Mouse (Mus musculus): ENCODE measurements around the gene Gm20518. TPM values are rescaled to one million over a fixed set of nuclear protein-coding genes. Genes with fewer than 3 reads are reported as not detected.
A peak's percentile ranks its signal among the peaks of the same experiment; 100 is the strongest.

The Gm20518 gene
- total and polyA plus RNA-seq, 2 experiments from 2014 or later, result 0.07 to 0.76 TPM

GRCm38 (mm10) chr16:17858592-17858991 lies 32.9 kb downstream of the Gm20518 start:
- no peaks in the 10 kb centered on the region for H3K27me3 ChIP-seq (ENCODE audit: insufficient read depth, low read length)
- H3K4me3 ChIP-seq (ENCODE audit: low read depth, low read length), result no peak overlapping the region
- H3K4me2 ChIP-seq (ENCODE audit: low read depth), result no peak overlapping the region
- ATAC-seq, result peak; percentile 75
- no peaks in the 10 kb centered on the region for H3K4me1 ChIP-seq (ENCODE audit: insufficient read depth)
- peak; percentile 70 for TF ChIP-seq CTCF (IDR thresholded peaks at IDR 0.05; ENCODE audit: low read depth)
- H3K27ac ChIP-seq (ENCODE audit: low read depth, low read length), result no peak overlapping the region
- no peaks in the 10 kb centered on the region for H3K9me3 ChIP-seq (ENCODE audit: low read length)
- peaks cover 57% of the 10 kb centered on the region for H3K36me3 ChIP-seq (ENCODE audit: insufficient read depth)
- DNase-seq, result peak; percentile 38
- H3K9ac ChIP-seq, result no peak overlapping the region

GRCm38 (mm10) chr16:17857157-17857556 lies 34.3 kb downstream of the Gm20518 start:
- no peak overlapping the region for H3K4me2 ChIP-seq (ENCODE audit: low read depth)
- 93% methylated on average over 7 of the region's 7 CpGs for WGBS
- no peaks in the 10 kb centered on the region for H3K9me3 ChIP-seq (ENCODE audit: low read length)
- no peaks in the 10 kb centered on the region for H3K4me1 ChIP-seq (ENCODE audit: insufficient read depth)
- H3K9ac ChIP-seq, result no peak overlapping the region
- H3K36me3 ChIP-seq (ENCODE audit: insufficient read depth), result peaks cover 61% of the 10 kb centered on the region
- no peak for TF ChIP-seq CTCF (IDR thresholded peaks at IDR 0.05; ENCODE audit: low read depth)
- H3K27ac ChIP-seq (ENCODE audit: low read depth, low read length), result no peak overlapping the region
- DNase-seq (no peak), ATAC-seq (no peak)
- H3K4me3 ChIP-seq (ENCODE audit: low read depth, low read length), result no peak overlapping the region
- no peaks in the 10 kb centered on the region for H3K27me3 ChIP-seq (ENCODE audit: insufficient read depth, low read length)

- Histone ChIP-seq H3K27ac (ENCODE audit: low read depth, low read length) (no peak overlapping the region), H3K27me3 (ENCODE audit: insufficient read depth, low read length) (no peaks in the 10 kb centered on the region), H3K36me3 (ENCODE audit: insufficient read depth) (peaks cover 74% of the 10 kb centered on the region), H3K9ac (no peak overlapping the region), H3K4me1 (ENCODE audit: insufficient read depth) (no peaks in the 10 kb centered on the region), H3K4me2 (ENCODE audit: low read depth) (no peak overlapping the region), H3K9me3 (ENCODE audit: low read length) (no peaks in the 10 kb centered on the region), H3K4me3 (ENCODE audit: low read depth, low read length) (no peak overlapping the region)
- ATAC-seq (no peak), DNase-seq (no peak)
- TF ChIP-seq CTCF (IDR thresholded peaks at IDR 0.05; ENCODE audit: low read depth), result no peak
- 93% methylated on average over 2 of the region's 2 CpGs for WGBS
Measured at GRCm38 (mm10) chr16:17853263-17853662, 38.2 kb downstream of the Gm20518 start.

- no peak overlapping the region for H3K9ac ChIP-seq
- peaks cover 69% of the 10 kb centered on the region for H3K36me3 ChIP-seq (ENCODE audit: insufficient read depth)
- no peak for ATAC-seq
Measured at GRCm38 (mm10) chr16:17851860-17852259, 39.6 kb downstream of the Gm20518 start.

GRCm38 (mm10) chr16:17851331-17851730 lies 40.1 kb downstream of the Gm20518 start:
- no peaks in the 10 kb centered on the region for H3K27me3 ChIP-seq (ENCODE audit: insufficient read depth, low read length)
- no peak overlapping the region for H3K9ac ChIP-seq
- ATAC-seq (no peak), DNase-seq (no peak)
- H3K27ac ChIP-seq (ENCODE audit: low read depth, low read length), result no peak overlapping the region
- no peaks in the 10 kb centered on the region for H3K4me1 ChIP-seq (ENCODE audit: insufficient read depth)
- H3K9me3 ChIP-seq (ENCODE audit: low read length), result no peaks in the 10 kb centered on the region
- TF ChIP-seq CTCF (IDR thresholded peaks at IDR 0.05; ENCODE audit: low read depth), result no peak
- H3K4me3 ChIP-seq (ENCODE audit: low read depth, low read length), result no peak overlapping the region
- 96% methylated on average over 5 of the region's 5 CpGs for WGBS
- peaks cover 69% of the 10 kb centered on the region for H3K36me3 ChIP-seq (ENCODE audit: insufficient read depth)
- no peak overlapping the region for H3K4me2 ChIP-seq (ENCODE audit: low read depth)

More at GRCm38 (mm10) chr16:17851860-17852259, 39.6 kb downstream of the Gm20518 start:
- Histone ChIP-seq H3K27me3 (ENCODE audit: insufficient read depth, low read length) (no peaks in the 10 kb centered on the region), H3K27ac (ENCODE audit: low read depth, low read length) (no peak overlapping the region), H3K9me3 (ENCODE audit: low read length) (no peaks in the 10 kb centered on the region), H3K4me1 (ENCODE audit: insufficient read depth) (no peaks in the 10 kb centered on the region), H3K4me3 (ENCODE audit: low read depth, low read length) (no peak overlapping the region), H3K4me2 (ENCODE audit: low read depth) (no peak overlapping the region)
- WGBS, result 95% methylated on average over 1 of the region's 1 CpGs
- DNase-seq, result no peak
- TF ChIP-seq CTCF (IDR thresholded peaks at IDR 0.05; ENCODE audit: low read depth), result no peak

GRCm38 (mm10) chr16:17849486-17849885 lies 42.0 kb downstream of the Gm20518 start:
- Histone ChIP-seq H3K9ac (no peak overlapping the region), H3K36me3 (ENCODE audit: insufficient read depth) (peaks cover 74% of the 10 kb centered on the region), H3K4me2 (ENCODE audit: low read depth) (no peak overlapping the region), H3K27me3 (ENCODE audit: insufficient read depth, low read length) (no peaks in the 10 kb centered on the region), H3K4me1 (ENCODE audit: insufficient read depth) (no peaks in the 10 kb centered on the region), H3K27ac (ENCODE audit: low read depth, low read length) (no peak overlapping the region), H3K9me3 (ENCODE audit: low read length) (no peaks in the 10 kb centered on the region), H3K4me3 (ENCODE audit: low read depth, low read length) (no peak overlapping the region)
- WGBS, result 94% methylated on average over 6 of the region's 6 CpGs
- no peak for TF ChIP-seq CTCF (IDR thresholded peaks at IDR 0.05; ENCODE audit: low read depth)
- no peak for ATAC-seq
- no peak for DNase-seq

- Histone ChIP-seq H3K4me2 (ENCODE audit: low read depth) (no peak overlapping the region), H3K27me3 (ENCODE audit: insufficient read depth, low read length) (no peaks in the 10 kb centered on the region), H3K4me3 (ENCODE audit: low read depth, low read length) (no peak overlapping the region), H3K36me3 (ENCODE audit: insufficient read depth) (peaks cover 74% of the 10 kb centered on the region), H3K9ac (no peak overlapping the region), H3K9me3 (ENCODE audit: low read length) (no peaks in the 10 kb centered on the region), H3K4me1 (ENCODE audit: insufficient read depth) (no peaks in the 10 kb centered on the region), H3K27ac (ENCODE audit: low read depth, low read length) (no peak overlapping the region)
- 26% methylated on average over 1 of the region's 1 CpGs for WGBS
- ATAC-seq (peak; percentile 83), DNase-seq (peak; percentile 86)
- peak; percentile 88 for TF ChIP-seq CTCF (IDR thresholded peaks at IDR 0.05; ENCODE audit: low read depth)
Measured at GRCm38 (mm10) chr16:17848928-17849327, 42.5 kb downstream of the Gm20518 start.

Measured in forebrain, postnatal 0 days (tissue).